Mouse (Mus musculus): ENCODE measurements around the gene Strada.

GRCm38 (mm10) chr11:106176372-106176771, 25.6 kb downstream of the Strada start:
- TF ChIP-seq CTCF (IDR thresholded peaks at IDR 0.05; ENCODE audit: low read depth, low read length) (no peak), TAL1 (conservative IDR thresholded peaks at IDR 0.05; ENCODE audit: low read depth, low read length) (no peak)
